7 mouse cellular contexts compared by ENCODE assay signal in the genomic region with DNA sequence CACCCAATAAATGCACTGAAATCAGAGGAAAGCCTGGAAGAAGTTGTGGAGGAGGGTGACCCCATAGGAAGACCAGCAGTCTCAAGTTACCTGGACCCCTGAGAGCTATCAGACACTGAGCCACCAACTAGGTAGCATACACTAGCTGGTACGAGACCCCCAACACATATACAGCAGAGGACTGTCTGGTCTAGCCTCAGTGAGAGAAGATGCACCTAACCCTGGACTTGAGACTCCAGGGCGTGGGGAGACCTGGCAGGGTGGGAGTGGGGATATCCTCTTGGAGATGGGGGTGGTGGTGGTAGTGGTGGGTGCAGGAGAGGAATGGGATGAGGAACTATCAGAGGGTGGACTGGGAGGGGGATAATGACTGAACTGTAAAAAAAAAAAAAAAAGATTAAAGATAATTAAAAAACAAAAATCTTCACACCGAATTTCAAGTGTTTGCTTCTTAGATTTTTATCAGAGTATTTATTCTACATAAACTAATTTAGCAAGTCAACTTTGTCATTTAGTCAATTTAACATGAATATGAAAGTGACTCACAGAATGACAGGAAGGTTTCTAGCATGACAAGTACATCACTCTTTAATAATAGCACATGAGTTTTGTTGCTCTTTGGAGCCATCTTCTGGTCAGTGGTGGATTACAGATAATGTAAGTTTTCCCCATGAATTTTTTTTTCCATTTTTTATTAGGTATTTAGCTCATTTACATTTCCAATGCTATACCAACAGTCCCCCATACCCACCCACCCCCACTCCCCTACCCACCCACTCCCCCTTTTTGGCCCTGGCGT.
A peak's percentile ranks its signal among the peaks of the same experiment; 100 is the strongest.
DNase-seq lines count a peak whose midpoint lies in the region; TF ChIP-seq lines count a peak whose summit lies in the region.

No protein-coding gene starts in this region.

- WGBS in kidney, adult 2 months, result 68% methylated on average over 3 of the region's 4 CpGs

- TF ChIP-seq CTCF in kidney, adult 2 months (conservative IDR thresholded peaks at IDR 0.05; ENCODE audit: insufficient read depth, insufficient read length, low read depth, low read length), result peak; percentile 33; the same call in 1 of the 2 replicates
- peak; percentile 21 for TF ChIP-seq CTCF in ES-Bruce4 (IDR thresholded peaks at IDR 0.05; ENCODE audit: low read depth, low read length)

- H3K36me3 ChIP-seq in kidney, adult 2 months (ENCODE audit: control insufficient read depth, insufficient read depth, low read length), result no peaks in the 10 kb centered on the region
- no peaks in the 10 kb centered on the region for H3K36me3 ChIP-seq in ES-Bruce4 (ENCODE audit: control insufficient read depth, insufficient read depth, low read length, poor library complexity, severe bottlenecking)

- no peak for TF ChIP-seq POLR2A in kidney, adult 2 months (IDR thresholded peaks at IDR 0.05; ENCODE audit: low read depth, low read length)
- no peak for TF ChIP-seq POLR2A in ES-Bruce4 (IDR thresholded peaks at IDR 0.05; ENCODE audit: insufficient read depth, low read length)

- DNase-seq in kidney, adult 2 months, result peak; percentile 53
- no peak for DNase-seq in kidney, adult 18-20 months
- peak; percentile 45 to 51 for DNase-seq in B cell, adult 2 months
- peak; percentile 24 for DNase-seq in embryo, embryonic 11.5 days (ENCODE audit: low read depth, low spot score)
- peak; percentile 55 for DNase-seq in lung, postnatal 10 days
- DNase-seq in testis, postnatal 10 days (ENCODE audit: low spot score), result no peak

- H3K4me1 ChIP-seq in kidney, adult 2 months (ENCODE audit: control insufficient read depth, insufficient read depth, low read length), result no peaks in the 10 kb centered on the region
- no peaks in the 10 kb centered on the region for H3K4me1 ChIP-seq in ES-Bruce4 (ENCODE audit: control insufficient read depth, insufficient read depth, low read length)

- no peak for TF ChIP-seq EP300 in ES-Bruce4 (IDR thresholded peaks at IDR 0.05; ENCODE audit: insufficient read depth, low read depth, low read length)

- no peaks in the 10 kb centered on the region for H3K27me3 ChIP-seq in kidney, adult 2 months (replicated peaks; ENCODE audit: control insufficient read depth, insufficient read depth, low read length)
- H3K27me3 ChIP-seq in ES-Bruce4 (ENCODE audit: control insufficient read depth, insufficient read depth, low read length, poor library complexity, severe bottlenecking), result no peaks in the 10 kb centered on the region

- no peak overlapping the region for H3K4me3 ChIP-seq in kidney, adult 2 months (ENCODE audit: insufficient read depth, low read depth, low read length)
- no peak overlapping the region for H3K4me3 ChIP-seq in ES-Bruce4 (ENCODE audit: low read depth, low read length)

- no peak overlapping the region for H3K27ac ChIP-seq in kidney, adult 2 months (ENCODE audit: insufficient read depth, low read depth, low read length)
- H3K27ac ChIP-seq in ES-Bruce4 (ENCODE audit: insufficient read depth, low read length), result no peak overlapping the region

- no peaks in the 10 kb centered on the region for H3K9me3 ChIP-seq in ES-Bruce4 (replicated peaks; ENCODE audit: control insufficient read depth, insufficient read depth, low read length, poor library complexity, severe bottlenecking)

- H3K9ac ChIP-seq in ES-Bruce4 (ENCODE audit: low read depth, poor library complexity, severe bottlenecking), result no peak overlapping the region

Comparison
In these comparisons a context has a peak if more than half of its experiments do, and no peak if none do; other contexts are left out.
1. DNase-seq: peak in kidney, adult 2 months (single experiment), B cell, adult 2 months (2 of 2), embryo, embryonic 11.5 days (single experiment) and lung, postnatal 10 days (single experiment); none in kidney, adult 18-20 months (single experiment) and testis, postnatal 10 days (single experiment).